12 mouse cellular contexts compared by ENCODE assay signal in the genomic region with DNA sequence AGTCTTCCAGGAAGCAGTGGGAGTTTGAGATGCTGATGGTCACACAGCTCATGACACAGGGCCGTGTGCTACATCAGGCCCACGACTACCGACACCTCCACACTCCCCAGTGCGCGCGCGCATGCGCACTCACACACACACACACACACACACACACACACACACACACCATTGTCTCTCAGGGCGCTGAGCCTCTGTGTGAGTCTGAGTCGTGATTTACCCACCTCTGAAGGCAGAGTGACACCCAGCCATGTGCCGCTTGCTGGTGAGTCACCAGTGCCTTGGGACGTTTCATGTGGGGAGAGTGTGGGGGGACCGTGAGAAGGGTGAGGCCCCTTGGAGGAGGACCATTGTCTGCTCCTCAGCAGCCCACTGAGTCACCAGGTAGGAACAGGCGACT. TPM values are rescaled to one million over a fixed set of nuclear protein-coding genes. Genes with fewer than 3 reads are reported as not detected.
DNase-seq lines count a peak whose midpoint lies in the region; ATAC-seq lines count a peak whose summit lies in the region.
"Had no signal": no experiment of that assay in that cellular context is flagged by ENCODE, and none has a peak within 500 bp of the region (broad histone marks: within the 10 kb centered on the region; RNA-seq: fewer than 3 reads in every experiment).

No protein-coding gene starts in this region.

- intact Hi-C loops in left cerebral cortex, postnatal 4 days (cut with DNase I): no loop called here

- DNase-seq in left cerebral cortex, adult 11 months (ENCODE audit: low spot score): peak; percentile 29
- DNase-seq in left cerebral cortex, postnatal 4 days: no peak
- peak; percentile 45 for DNase-seq in CD4-positive helper T cell, adult 2 months (ENCODE audit: low read depth, low spot score)
- DNase-seq in T-cell, adult 2 months (ENCODE audit: low spot score): peak; percentile 56
- DNase-seq in naive thymus-derived CD4-positive, alpha-beta T cell, adult 2 months (ENCODE audit: low read depth): peak; percentile 51
- no peak for DNase-seq in adrenal gland, adult 8-10 months
- DNase-seq: cerebellum, adult 9-10 months; kidney, adult 8-10 months; kidney, postnatal 14 days; right cerebral cortex, postnatal 25 days had no signal

- no peak for ATAC-seq in erythroblast, adult 5-6 weeks (replicated peaks; ENCODE audit: low FRiP score, poor library complexity, severe bottlenecking)
- ATAC-seq: forebrain, embryonic 14.5 days had no signal

RNA-seq across cellular contexts. Expression of a gene that starts 7.4 kb away (rescaled TPM):
- 10 to 100 TPM; 16.3 to 25.7 TPM for total RNA-seq in left cerebral cortex, postnatal 4 days (2021)
- total RNA-seq in adrenal gland, adult 8-10 months (2022): 100 to 1,000 TPM in 2 of 4 experiments, 10 to 100 TPM in 2; 36.1 to 156 (median 79.3) TPM
- total RNA-seq in erythroblast, adult 5-6 weeks (2015; ENCODE audit: low replicate concordance): not detected in 2 replicates
- 0.60 TPM in 1 of 2 replicates, not detected in the other for total RNA-seq in erythroblast, adult 5-6 weeks (2017; ENCODE audit: low replicate concordance)

Comparison
In these comparisons a context has a peak if more than half of its experiments do, and no peak if none do; other contexts are left out.
1. DNase-seq: peak in left cerebral cortex, adult 11 months (single experiment), CD4-positive helper T cell, adult 2 months (single experiment), T-cell, adult 2 months (single experiment) and naive thymus-derived CD4-positive, alpha-beta T cell, adult 2 months (single experiment); none in left cerebral cortex, postnatal 4 days (single experiment) and adrenal gland, adult 8-10 months (single experiment).
2. RNA of a gene that starts 7.4 kb away (total RNA-seq): 36.1 to 156 TPM in adrenal gland, adult 8-10 months and 16.3 to 25.7 TPM in left cerebral cortex, postnatal 4 days; 0.60 TPM in erythroblast, adult 5-6 weeks; every median in the first group is over 10 times any median in the second.